Mouse (Mus musculus): ENCODE measurements at regions not wholly inside any gene's neighbourhood (a gene's known extent, or its start where the extent isn't known, plus 50 kb on each side); places are given as distances from the start of the nearest gene placed in this dataset.

DNA sequence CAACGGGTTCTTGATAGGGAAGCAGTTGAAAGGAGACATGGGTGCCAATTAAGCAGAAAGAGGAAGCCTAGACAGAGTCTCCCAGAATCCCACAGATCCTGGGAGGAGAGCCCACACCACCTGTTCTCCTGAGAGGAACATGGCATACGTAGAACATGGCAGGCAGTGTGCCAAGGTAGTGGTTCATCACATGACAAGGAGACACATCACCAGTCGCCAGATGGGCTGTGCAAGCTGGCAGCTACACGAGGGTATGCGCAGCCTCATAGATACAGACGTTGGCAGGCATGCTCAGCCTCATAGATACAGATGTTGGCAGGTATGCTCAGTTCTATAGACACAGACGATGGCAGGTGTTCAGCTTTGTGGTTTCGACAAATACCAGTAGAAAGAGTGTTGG lies 68.1 kb upstream of the Mef2a start:
- H3K27ac ChIP-seq (ENCODE audit: low read depth), result no peak overlapping the region
- H3K27me3 ChIP-seq (ENCODE audit: control insufficient read depth, insufficient read depth, low read length), result no peaks in the 10 kb centered on the region
- H3K4me2 ChIP-seq (ENCODE audit: low read depth, low read length), result no peak overlapping the region
- 69% methylated on average over 8 of the region's 8 CpGs for WGBS
- H3K9ac ChIP-seq (replicated peaks; ENCODE audit: low read depth, low read length), result no peak overlapping the region
- H3K9me3 ChIP-seq (replicated peaks; ENCODE audit: control insufficient read depth, low read length), result no peaks in the 10 kb centered on the region
- TF ChIP-seq EP300 (IDR thresholded peaks at IDR 0.05; ENCODE audit: low read depth) (no peak), CTCF (IDR thresholded peaks at IDR 0.05; ENCODE audit: low read depth) (no peak)
- H3K36me3 ChIP-seq (replicated peaks; ENCODE audit: control insufficient read depth, insufficient read depth, low read length), result no peaks in the 10 kb centered on the region
- H3K4me1 ChIP-seq (ENCODE audit: control insufficient read depth, insufficient read depth), result peaks cover 49% of the 10 kb centered on the region
- no peak overlapping the region for H3K4me3 ChIP-seq (ENCODE audit: low read depth, low read length)
- ATAC-seq (ENCODE audit: insufficient read depth, low read depth), result no peak
- no peak for DNase-seq (ENCODE audit: low spot score)

GRCm38 (mm10) chr7:67437216-67438006 lies 64.8 kb upstream of the Mef2a start:
- TF ChIP-seq EP300 (IDR thresholded peaks at IDR 0.05; ENCODE audit: low read depth) (no peak), CTCF (IDR thresholded peaks at IDR 0.05; ENCODE audit: low read depth) (no peak)
- Histone ChIP-seq H3K9ac (replicated peaks; ENCODE audit: low read depth, low read length) (no peak overlapping the region), H3K4me2 (ENCODE audit: low read depth, low read length) (no peak overlapping the region), H3K9me3 (replicated peaks; ENCODE audit: control insufficient read depth, low read length) (no peaks in the 10 kb centered on the region), H3K4me3 (ENCODE audit: low read depth, low read length) (no peak overlapping the region), H3K27me3 (ENCODE audit: control insufficient read depth, insufficient read depth, low read length) (no peaks in the 10 kb centered on the region), H3K4me1 (ENCODE audit: control insufficient read depth, insufficient read depth) (peaks cover 24% of the 10 kb centered on the region), H3K27ac (ENCODE audit: low read depth) (no peak overlapping the region), H3K36me3 (replicated peaks; ENCODE audit: control insufficient read depth, insufficient read depth, low read length) (no peaks in the 10 kb centered on the region)
- no peak for DNase-seq (ENCODE audit: low spot score)
- 60% methylated on average over 8 of the region's 8 CpGs for WGBS
- ATAC-seq (ENCODE audit: insufficient read depth, low read depth), result no peak

DNA sequence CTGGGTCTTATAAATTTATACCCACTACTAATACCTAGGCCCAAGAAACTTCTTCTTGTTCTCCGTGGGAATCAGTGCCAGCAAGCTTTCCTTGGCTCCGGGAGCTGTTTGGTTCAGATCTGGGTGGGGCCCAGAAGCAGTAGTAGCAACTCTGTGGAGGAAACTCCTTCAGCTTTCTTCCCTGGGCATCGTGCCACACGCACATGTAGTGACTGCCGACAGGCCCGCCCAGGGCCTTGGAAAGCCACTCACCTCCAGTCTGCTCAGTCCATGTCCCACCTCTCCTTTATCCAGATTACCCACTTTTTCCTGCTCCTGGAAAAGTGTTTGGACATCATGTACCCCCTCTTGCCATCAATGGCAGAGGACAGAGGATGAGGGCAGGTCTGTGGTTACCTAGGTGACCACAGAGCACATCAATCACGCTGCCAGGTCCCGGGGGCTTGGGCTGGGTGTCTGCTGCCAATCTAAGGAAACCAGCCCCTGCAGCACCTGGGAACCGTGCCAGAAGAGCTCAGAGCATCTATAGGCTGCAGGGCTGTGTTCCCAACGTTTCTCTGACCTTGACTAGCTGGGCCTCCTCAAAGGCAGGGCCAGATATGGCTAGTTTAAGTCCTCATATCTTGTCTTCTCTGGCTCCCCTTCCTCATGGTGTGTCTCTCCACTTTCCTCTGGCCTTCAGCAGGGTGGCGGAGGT lies 63.1 kb upstream of the Mef2a start:
- H3K4me2 ChIP-seq (ENCODE audit: low read depth, low read length), result no peak overlapping the region
- TF ChIP-seq EP300 (IDR thresholded peaks at IDR 0.05; ENCODE audit: low read depth), result no peak
- no peak for TF ChIP-seq CTCF (IDR thresholded peaks at IDR 0.05; ENCODE audit: low read depth)
- H3K4me1 ChIP-seq (ENCODE audit: control insufficient read depth, insufficient read depth), result peaks cover 24% of the 10 kb centered on the region
- H3K27me3 ChIP-seq (ENCODE audit: control insufficient read depth, insufficient read depth, low read length), result no peaks in the 10 kb centered on the region
- 13% methylated on average over 11 of the region's 11 CpGs for WGBS
- H3K9ac ChIP-seq (replicated peaks; ENCODE audit: low read depth, low read length), result no peak overlapping the region
- H3K36me3 ChIP-seq (replicated peaks; ENCODE audit: control insufficient read depth, insufficient read depth, low read length), result no peaks in the 10 kb centered on the region
- H3K9me3 ChIP-seq (replicated peaks; ENCODE audit: control insufficient read depth, low read length), result no peaks in the 10 kb centered on the region
- DNase-seq (ENCODE audit: low spot score) (peak; percentile 60), ATAC-seq (ENCODE audit: insufficient read depth, low read depth) (peak; percentile 59)
- H3K27ac ChIP-seq (ENCODE audit: low read depth), result peak overlapping the region; percentile 56
- H3K4me3 ChIP-seq (ENCODE audit: low read depth, low read length), result no peak overlapping the region

GRCm38 (mm10) chr7:67430987-67431386 lies 58.3 kb upstream of the Mef2a start:
- 81% methylated on average over 7 of the region's 7 CpGs for WGBS
- Histone ChIP-seq H3K4me3 (ENCODE audit: low read depth, low read length) (no peak overlapping the region), H3K9ac (replicated peaks; ENCODE audit: low read depth, low read length) (no peak overlapping the region), H3K27ac (ENCODE audit: low read depth) (no peak overlapping the region), H3K27me3 (ENCODE audit: control insufficient read depth, insufficient read depth, low read length) (no peaks in the 10 kb centered on the region), H3K9me3 (replicated peaks; ENCODE audit: control insufficient read depth, low read length) (no peaks in the 10 kb centered on the region), H3K4me2 (ENCODE audit: low read depth, low read length) (no peak overlapping the region), H3K4me1 (ENCODE audit: control insufficient read depth, insufficient read depth) (peaks cover 9% of the 10 kb centered on the region), H3K36me3 (replicated peaks; ENCODE audit: control insufficient read depth, insufficient read depth, low read length) (no peaks in the 10 kb centered on the region)
- DNase-seq (ENCODE audit: low spot score) (no peak), ATAC-seq (ENCODE audit: insufficient read depth, low read depth) (no peak)
- TF ChIP-seq CTCF (IDR thresholded peaks at IDR 0.05; ENCODE audit: low read depth) (no peak), EP300 (IDR thresholded peaks at IDR 0.05; ENCODE audit: low read depth) (no peak)

GRCm38 (mm10) chr7:67430041-67430440 lies 57.4 kb upstream of the Mef2a start:
- Histone ChIP-seq H3K9me3 (replicated peaks; ENCODE audit: control insufficient read depth, low read length) (no peaks in the 10 kb centered on the region), H3K36me3 (replicated peaks; ENCODE audit: control insufficient read depth, insufficient read depth, low read length) (no peaks in the 10 kb centered on the region), H3K4me1 (ENCODE audit: control insufficient read depth, insufficient read depth) (no peaks in the 10 kb centered on the region), H3K27ac (ENCODE audit: low read depth) (no peak overlapping the region), H3K4me2 (ENCODE audit: low read depth, low read length) (no peak overlapping the region), H3K9ac (replicated peaks; ENCODE audit: low read depth, low read length) (no peak overlapping the region), H3K27me3 (ENCODE audit: control insufficient read depth, insufficient read depth, low read length) (no peaks in the 10 kb centered on the region), H3K4me3 (ENCODE audit: low read depth, low read length) (no peak overlapping the region)
- WGBS, result 73% methylated on average over 4 of the region's 4 CpGs
- ATAC-seq (ENCODE audit: insufficient read depth, low read depth) (no peak), DNase-seq (ENCODE audit: low spot score) (no peak)
- TF ChIP-seq CTCF (IDR thresholded peaks at IDR 0.05; ENCODE audit: low read depth) (no peak), EP300 (IDR thresholded peaks at IDR 0.05; ENCODE audit: low read depth) (no peak)

All from heart, postnatal 0 days (tissue).